Mouse (Mus musculus) C2C12 (cell line): Measurements from ENCODE around the gene Rapgef2.

Source experiments
- CTCF ChIP-seq: IDR thresholded peaks from one replicate; pipeline ENCODE4 v1.5.1; 2011; ENCODE audit not compliant: control insufficient read depth, insufficient read depth, insufficient read length
- MAX ChIP-seq: IDR thresholded peaks from one replicate; pipeline ENCODE4 v1.6.1; 2011; ENCODE audit warnings: mild to moderate bottlenecking, control low read depth

GRCm38 (mm10) chr3:79234485-79234884 lies 51.8 kb downstream of the Rapgef2 start:
- TF ChIP-seq CTCF: no peak
- no peak for TF ChIP-seq MAX
